Mouse (Mus musculus): Measurements from ENCODE around the gene Tbx3. TPM values are rescaled to one million over a fixed set of nuclear protein-coding genes. Genes with fewer than 3 reads are reported as not detected.

The Tbx3 gene
- polyA plus RNA-seq (2012; rRNA removed) (1.4 and 1.7 TPM in 2 replicates), polyA plus RNA-seq (2014; fragmentation: Nextera tagmentation; extraction: Ambion mirVana) (2.0 and 2.4 TPM in 2 replicates)

GRCm38 (mm10) chr5:119670566-119671108 lies at the start of gene Tbx3:
Gene Tbx3, plus strand, starts transcription at chr5:119670669.
- Histone ChIP-seq H3K9ac (replicated peaks) (0 out of 2 replicates have a peak within 1 kb of the TSS, but pooled peaks have one; percentile 6), H3K27me3 (ENCODE audit: control insufficient read depth, insufficient read depth, low read length) (peaks cover 85% of the 10 kb centered on the region), H3K4me3 (ENCODE audit: insufficient read depth in 1 of 2, low read depth in 2 of 2, low read length in 2 of 2) (peak within 1 kb of the TSS; percentile 50 to 56), H3K27ac (no peak within 1 kb of the TSS; the same call in 1 of the 2 replicates), H3K4me2 (ENCODE audit: low read depth) (peak within 1 kb of the TSS; percentile 53), H3K9me3 (ENCODE audit: control insufficient read depth, low read length) (no peaks in the 10 kb centered on the region), H3K4me1 (replicated peaks; ENCODE audit: control insufficient read depth in 2 of 2, insufficient read depth in 2 of 2, low read length in 1 of 2) (no peaks in the 10 kb centered on the region), H3K36me3 (replicated peaks; ENCODE audit: control insufficient read depth, insufficient read depth, low read depth) (no peaks in the 10 kb centered on the region)
- peak; percentile 82 for ATAC-seq (ENCODE audit: insufficient read depth)
- peak; percentile 35 to 47 (median 46) for DNase-seq (ENCODE audit: low read depth in 3 of 3, low spot score in 3 of 3)
- TF ChIP-seq CTCF (IDR thresholded peaks at IDR 0.05; ENCODE audit: low read depth) (peak; percentile 46), EP300 (IDR thresholded peaks at IDR 0.05; ENCODE audit: low read depth) (no peak)
- under 1% methylated on average over 41 of the region's 43 CpGs for WGBS (ENCODE audit: insufficient replicate concordance)

GRCm38 (mm10) chr5:119622076-119622475 lies 48.4 kb upstream of the Tbx3 start:
- Histone ChIP-seq H3K9ac (replicated peaks) (no peak overlapping the region), H3K27me3 (ENCODE audit: control insufficient read depth, insufficient read depth, low read length) (peaks cover 7% of the 10 kb centered on the region), H3K27ac (no peak overlapping the region), H3K4me3 (ENCODE audit: insufficient read depth in 1 of 2, low read depth in 2 of 2, low read length in 2 of 2) (no peak overlapping the region), H3K9me3 (ENCODE audit: control insufficient read depth, low read length) (no peaks in the 10 kb centered on the region), H3K4me2 (ENCODE audit: low read depth) (no peak overlapping the region), H3K36me3 (replicated peaks; ENCODE audit: control insufficient read depth, insufficient read depth, low read depth) (no peaks in the 10 kb centered on the region), H3K4me1 (replicated peaks; ENCODE audit: control insufficient read depth in 2 of 2, insufficient read depth in 2 of 2, low read length in 1 of 2) (peaks cover 0 to 9% of the 10 kb centered on the region in 2 experiments; a peak in 2 of 4 replicates)
- TF ChIP-seq CTCF (IDR thresholded peaks at IDR 0.05; ENCODE audit: low read depth) = no peak
- no peak for TF ChIP-seq EP300 (IDR thresholded peaks at IDR 0.05; ENCODE audit: low read depth)
- no peak for ATAC-seq (ENCODE audit: insufficient read depth)
- no peak for DNase-seq (ENCODE audit: low read depth in 3 of 3, low spot score in 3 of 3)
- WGBS (ENCODE audit: insufficient replicate concordance) = 44% methylated on average over 1 of the region's 1 CpGs

- H3K4me2 ChIP-seq (ENCODE audit: low read depth) = no peak overlapping the region
- no peak for DNase-seq (ENCODE audit: low read depth in 3 of 3, low spot score in 3 of 3)
- H3K27ac ChIP-seq = no peak overlapping the region
- H3K36me3 ChIP-seq (replicated peaks; ENCODE audit: control insufficient read depth, insufficient read depth, low read depth) = no peaks in the 10 kb centered on the region
- TF ChIP-seq CTCF (IDR thresholded peaks at IDR 0.05; ENCODE audit: low read depth) (no peak), EP300 (IDR thresholded peaks at IDR 0.05; ENCODE audit: low read depth) (no peak)
- peaks cover 0 to 9% of the 10 kb centered on the region in 2 experiments; a peak in 2 of 4 replicates for H3K4me1 ChIP-seq (replicated peaks; ENCODE audit: control insufficient read depth in 2 of 2, insufficient read depth in 2 of 2, low read length in 1 of 2)
- no peak for ATAC-seq (ENCODE audit: insufficient read depth)
- no peak overlapping the region for H3K4me3 ChIP-seq (ENCODE audit: insufficient read depth in 1 of 2, low read depth in 2 of 2, low read length in 2 of 2)
- 12% methylated on average over 1 of the region's 1 CpGs for WGBS (ENCODE audit: insufficient replicate concordance)
- no peaks in the 10 kb centered on the region for H3K9me3 ChIP-seq (ENCODE audit: control insufficient read depth, low read length)
- H3K27me3 ChIP-seq (ENCODE audit: control insufficient read depth, insufficient read depth, low read length) = peaks cover 7% of the 10 kb centered on the region
- no peak overlapping the region for H3K9ac ChIP-seq (replicated peaks)
Measured at GRCm38 (mm10) chr5:119624554-119624953, 45.9 kb upstream of the Tbx3 start.

DNA sequence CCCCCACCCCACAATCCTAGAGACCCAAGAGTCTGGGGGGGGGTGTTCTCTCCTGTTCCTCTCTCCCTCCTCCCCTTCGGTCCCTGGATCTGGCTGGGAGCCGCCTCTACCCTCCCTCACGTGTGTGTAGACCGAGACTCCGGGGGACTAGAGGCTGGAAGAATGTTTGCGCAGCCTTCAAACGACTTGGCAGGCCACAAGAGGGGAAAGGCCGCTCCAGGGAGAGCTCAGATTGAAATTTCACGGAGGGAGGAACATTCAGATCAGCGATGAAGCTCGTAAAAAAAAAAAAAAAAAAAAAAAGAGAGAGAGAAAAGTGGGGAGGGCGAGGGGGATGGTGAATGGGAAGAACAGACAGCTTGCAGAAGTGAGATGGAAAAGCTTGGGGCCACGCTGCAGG lies 44.9 kb upstream of the Tbx3 start:
- Histone ChIP-seq H3K4me1 (replicated peaks; ENCODE audit: control insufficient read depth in 2 of 2, insufficient read depth in 2 of 2, low read length in 1 of 2) (peaks cover 0 to 9% of the 10 kb centered on the region in 2 experiments; a peak in 2 of 4 replicates), H3K9me3 (ENCODE audit: control insufficient read depth, low read length) (no peaks in the 10 kb centered on the region), H3K4me3 (ENCODE audit: insufficient read depth in 1 of 2, low read depth in 2 of 2, low read length in 2 of 2) (no peak overlapping the region), H3K9ac (replicated peaks) (no peak overlapping the region), H3K36me3 (replicated peaks; ENCODE audit: control insufficient read depth, insufficient read depth, low read depth) (no peaks in the 10 kb centered on the region), H3K27ac (no peak overlapping the region), H3K4me2 (ENCODE audit: low read depth) (no peak overlapping the region), H3K27me3 (ENCODE audit: control insufficient read depth, insufficient read depth, low read length) (peaks cover 7% of the 10 kb centered on the region)
- DNase-seq (ENCODE audit: low read depth in 3 of 3, low spot score in 3 of 3) (no peak), ATAC-seq (ENCODE audit: insufficient read depth) (no peak)
- TF ChIP-seq EP300 (IDR thresholded peaks at IDR 0.05; ENCODE audit: low read depth) (no peak), CTCF (IDR thresholded peaks at IDR 0.05; ENCODE audit: low read depth) (no peak)
- 5% methylated on average over 13 of the region's 13 CpGs for WGBS (ENCODE audit: insufficient replicate concordance)

- peaks cover 0 to 9% of the 10 kb centered on the region in 2 experiments; a peak in 2 of 4 replicates for H3K4me1 ChIP-seq (replicated peaks; ENCODE audit: control insufficient read depth in 2 of 2, insufficient read depth in 2 of 2, low read length in 1 of 2)
- ATAC-seq (ENCODE audit: insufficient read depth) = no peak
- peaks cover 7% of the 10 kb centered on the region for H3K27me3 ChIP-seq (ENCODE audit: control insufficient read depth, insufficient read depth, low read length)
- no peaks in the 10 kb centered on the region for H3K9me3 ChIP-seq (ENCODE audit: control insufficient read depth, low read length)
- DNase-seq (ENCODE audit: low read depth in 3 of 3, low spot score in 3 of 3) = no peak
- no peak overlapping the region for H3K9ac ChIP-seq (replicated peaks)
- no peak overlapping the region for H3K4me2 ChIP-seq (ENCODE audit: low read depth)
- no peak overlapping the region for H3K4me3 ChIP-seq (ENCODE audit: insufficient read depth in 1 of 2, low read depth in 2 of 2, low read length in 2 of 2)
- 15% methylated on average over 9 of the region's 9 CpGs for WGBS (ENCODE audit: insufficient replicate concordance)
- H3K36me3 ChIP-seq (replicated peaks; ENCODE audit: control insufficient read depth, insufficient read depth, low read depth) = no peaks in the 10 kb centered on the region
- H3K27ac ChIP-seq = no peak overlapping the region
- TF ChIP-seq CTCF (IDR thresholded peaks at IDR 0.05; ENCODE audit: low read depth) = no peak
- no peak for TF ChIP-seq EP300 (IDR thresholded peaks at IDR 0.05; ENCODE audit: low read depth)
Measured at GRCm38 (mm10) chr5:119626154-119626553, 44.3 kb upstream of the Tbx3 start.

Data from liver, embryonic 14.5 days (tissue).